Mouse (Mus musculus): ENCODE data around the gene Hhat.

GRCm38 (mm10) chr1:192595426-192595825, 175.6 kb downstream of the Hhat start:
- TF ChIP-seq POLR2A (IDR thresholded peaks at IDR 0.05; ENCODE audit: insufficient read depth, low read depth, low read length): no peak
- TF ChIP-seq CTCF (IDR thresholded peaks at IDR 0.05; ENCODE audit: insufficient read depth, low read depth, low read length): no peak

All from olfactory bulb, adult 2 months (tissue).